Comparison of ENCODE assay signal across 10 mouse cellular contexts in genomic region chr16:76866465-76866802, GRCm38 (mm10).
DNase-seq lines count a peak whose midpoint lies in the region; ATAC-seq and TF ChIP-seq lines count a peak whose summit lies in the region.
"Had no signal": no experiment of that assay in that cellular context is flagged by ENCODE, and none has a peak within 500 bp of the region (broad histone marks: within the 10 kb centered on the region; RNA-seq: fewer than 3 reads in every experiment).

No protein-coding gene starts in this region.

- H3K4me1 ChIP-seq in forebrain, embryonic 15.5 days: peaks cover 8% of the 10 kb centered on the region; the same call in 1 of the 2 replicates
- H3K4me1 ChIP-seq in hindbrain, embryonic 14.5 days (replicated peaks; ENCODE audit: control insufficient read depth, insufficient read depth, low read length): peaks cover 7% of the 10 kb centered on the region; the same call in 1 of the 2 replicates
- peaks cover 7% of the 10 kb centered on the region for H3K4me1 ChIP-seq in midbrain, embryonic 15.5 days
- H3K4me1 ChIP-seq: liver, embryonic 13.5 days had no signal

- peak; percentile 60 for ATAC-seq in forebrain, embryonic 15.5 days (replicated peaks)
- ATAC-seq in hindbrain, embryonic 14.5 days (ENCODE audit: low FRiP score): no peak
- ATAC-seq in midbrain, embryonic 15.5 days (replicated peaks): peak; percentile 71

- no peaks in the 10 kb centered on the region for H3K36me3 ChIP-seq in forebrain, embryonic 15.5 days
- no peaks in the 10 kb centered on the region for H3K36me3 ChIP-seq in hindbrain, embryonic 14.5 days (replicated peaks; ENCODE audit: control insufficient read depth, insufficient read depth)
- no peaks in the 10 kb centered on the region for H3K36me3 ChIP-seq in midbrain, embryonic 15.5 days (replicated peaks)
- H3K36me3 ChIP-seq: liver, embryonic 13.5 days had no signal

- no peaks in the 10 kb centered on the region for H3K9me3 ChIP-seq in forebrain, embryonic 15.5 days
- H3K9me3 ChIP-seq in hindbrain, embryonic 14.5 days (ENCODE audit: control insufficient read depth, low read length): no peaks in the 10 kb centered on the region
- no peaks in the 10 kb centered on the region for H3K9me3 ChIP-seq in midbrain, embryonic 15.5 days
- H3K9me3 ChIP-seq: liver, embryonic 13.5 days had no signal

- 0 out of 2 replicates have a peak overlapping the region, but pooled peaks have one; percentile 25 for H3K4me2 ChIP-seq in forebrain, embryonic 15.5 days (replicated peaks)
- peak overlapping the region; percentile 46 for H3K4me2 ChIP-seq in hindbrain, embryonic 14.5 days (replicated peaks)
- H3K4me2 ChIP-seq in midbrain, embryonic 15.5 days: peak overlapping the region; percentile 43
- H3K4me2 ChIP-seq: liver, embryonic 13.5 days had no signal

- WGBS in forebrain, embryonic 15.5 days: 50% methylated on average over 4 of the region's 4 CpGs
- 43% methylated on average over 4 of the region's 4 CpGs for WGBS in hindbrain, embryonic 14.5 days
- 39% methylated on average over 4 of the region's 4 CpGs for WGBS in midbrain, embryonic 15.5 days

- peak overlapping the region; percentile 20; the same call in 1 of the 2 replicates for H3K4me3 ChIP-seq in layer of hippocampus, adult 2 months
- H3K4me3 ChIP-seq in forebrain, embryonic 15.5 days: no peak overlapping the region
- H3K4me3 ChIP-seq in hindbrain, embryonic 14.5 days (replicated peaks; ENCODE audit: low read length): no peak overlapping the region
- no peak overlapping the region for H3K4me3 ChIP-seq in midbrain, embryonic 15.5 days
- H3K4me3 ChIP-seq: erythroblast, embryonic 14.5 days; liver, embryonic 13.5 days had no signal

- TF ChIP-seq CTCF in layer of hippocampus, adult 2 months (conservative IDR thresholded peaks at IDR 0.05): no peak

- peak overlapping the region; percentile 3 for H3K27ac ChIP-seq in layer of hippocampus, adult 2 months
- H3K27ac ChIP-seq in forebrain, embryonic 15.5 days (replicated peaks): no peak overlapping the region
- H3K27ac ChIP-seq in hindbrain, embryonic 14.5 days: no peak overlapping the region
- H3K27ac ChIP-seq in midbrain, embryonic 15.5 days: peak overlapping the region; percentile 8; the same call in 1 of the 2 replicates
- H3K27ac ChIP-seq: liver, embryonic 13.5 days had no signal

- H3K9ac ChIP-seq in forebrain, embryonic 15.5 days (replicated peaks): no peak overlapping the region
- 0 out of 2 replicates have a peak overlapping the region, but pooled peaks have one; percentile 36 for H3K9ac ChIP-seq in hindbrain, embryonic 14.5 days
- H3K9ac ChIP-seq in midbrain, embryonic 15.5 days: no peak overlapping the region
- H3K9ac ChIP-seq: liver, embryonic 13.5 days had no signal

- DNase-seq in layer of hippocampus, adult 2 months (ENCODE audit: low spot score in 2 of 2): peak; percentile 10 to 12
- DNase-seq in layer of hippocampus, adult 11-12 months (ENCODE audit: low spot score): no peak
- no peak for DNase-seq in hindbrain, embryonic 14.5 days (ENCODE audit: low spot score)
- no peak for DNase-seq in embryo, embryonic 10 days (ENCODE audit: low spot score)
- DNase-seq in gastrocnemius, postnatal 25 days: no peak
- DNase-seq: liver, embryonic 13.5 days had no signal

- H3K27me3 ChIP-seq in forebrain, embryonic 15.5 days: no peaks in the 10 kb centered on the region
- H3K27me3 ChIP-seq in hindbrain, embryonic 14.5 days (ENCODE audit: control insufficient read depth, insufficient read depth, low read length): no peaks in the 10 kb centered on the region
- 0 out of 2 replicates have a peak, but pooled peaks cover 4% of the 10 kb centered on the region for H3K27me3 ChIP-seq in midbrain, embryonic 15.5 days (replicated peaks)
- H3K27me3 ChIP-seq: CH12.LX; liver, embryonic 13.5 days had no signal

Comparison
In these comparisons a context has a peak if more than half of its experiments do, and no peak if none do; other contexts are left out.
1. DNase-seq: peak in layer of hippocampus, adult 2 months (2 of 2); none in layer of hippocampus, adult 11-12 months (single experiment), hindbrain, embryonic 14.5 days (single experiment), embryo, embryonic 10 days (single experiment) and gastrocnemius, postnatal 25 days (single experiment).
2. H3K27ac ChIP-seq: peak in layer of hippocampus, adult 2 months (single experiment) and midbrain, embryonic 15.5 days (single experiment); none in forebrain, embryonic 15.5 days (single experiment) and hindbrain, embryonic 14.5 days (single experiment).
3. Peak in every context shown above with its lines, with median percentiles within 50 percentile points of each other: H3K4me2 ChIP-seq.